ENCODE assay signal across 9 mouse cellular contexts in the genomic region with DNA sequence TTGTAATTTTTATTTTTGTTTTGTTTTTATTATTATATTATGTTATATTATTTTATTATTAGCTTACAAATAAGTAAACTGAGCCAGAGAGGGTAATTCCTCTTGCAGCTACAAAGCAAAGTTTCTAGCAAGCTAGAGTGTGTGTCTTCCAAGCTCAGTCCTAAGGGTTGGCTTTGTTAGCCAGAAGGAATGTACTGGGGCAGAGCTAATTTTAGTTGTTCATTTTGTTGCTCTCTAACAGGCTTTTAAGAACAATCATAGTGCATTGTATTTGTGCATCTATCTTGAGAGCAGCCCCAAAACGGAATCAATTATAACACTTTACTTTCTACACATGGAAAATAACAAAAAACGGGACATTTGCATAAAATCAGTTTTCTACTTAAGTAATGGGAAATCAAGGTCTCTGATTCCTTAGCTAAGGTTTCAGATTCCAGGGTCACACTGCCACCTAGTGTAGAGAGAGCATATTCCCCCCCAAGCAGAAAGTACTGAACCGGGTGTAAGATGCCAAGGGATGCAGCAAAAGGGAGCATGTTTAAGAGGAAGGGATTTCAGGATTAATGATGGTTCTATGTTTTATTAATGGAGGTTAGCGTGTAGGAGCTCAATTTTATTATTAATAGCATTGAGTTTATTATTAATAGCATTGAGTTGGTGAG. TPM values are rescaled to one million over a fixed set of nuclear protein-coding genes. Genes with fewer than 3 reads are reported as not detected.
A peak's percentile ranks its signal among the peaks of the same experiment; 100 is the strongest.
DNase-seq lines count a peak whose midpoint lies in the region; ATAC-seq and TF ChIP-seq lines count a peak whose summit lies in the region.
"Had no signal": no experiment of that assay in that cellular context is flagged by ENCODE, and none has a peak within 500 bp of the region (broad histone marks: within the 10 kb centered on the region; RNA-seq: fewer than 3 reads in every experiment).

No protein-coding gene starts in this region.

- H3K36me3 ChIP-seq in hindbrain, embryonic 10.5 days: no peaks in the 10 kb centered on the region
- no peaks in the 10 kb centered on the region for H3K36me3 ChIP-seq in midbrain, embryonic 15.5 days (replicated peaks)
- H3K36me3 ChIP-seq: lung, embryonic 15.5 days had no signal

- CTCF ChIA-PET in Patski (lab: Charles Lee): interaction anchor here (0.5 to 5.5 kb wide), 15 partner anchors 9 to 409 kb away, joined by 3 to 34 read pairs (median 4); no protein-coding TSS in a partner anchor

- H3K4me2 ChIP-seq in midbrain, embryonic 15.5 days: no peak overlapping the region
- H3K4me2 ChIP-seq: lung, embryonic 15.5 days had no signal

- H3K9ac ChIP-seq in midbrain, embryonic 15.5 days: no peak overlapping the region
- H3K9ac ChIP-seq: lung, embryonic 15.5 days had no signal

- in situ Hi-C loops in Patski (cut with MboI; ENCODE audit: low pct_unique_long_range_greater_than_20kb): loop anchor here (5.0 kb wide), 1 partner anchor 344 kb away; no protein-coding TSS in a partner anchor

- H3K27ac ChIP-seq in hindbrain, embryonic 10.5 days: no peak overlapping the region
- H3K27ac ChIP-seq in midbrain, embryonic 15.5 days: no peak overlapping the region
- H3K27ac ChIP-seq: lung, embryonic 15.5 days had no signal

- H3K27me3 ChIP-seq in Patski: peaks cover 70% of the 10 kb centered on the region
- no peaks in the 10 kb centered on the region for H3K27me3 ChIP-seq in hindbrain, embryonic 10.5 days (ENCODE audit: insufficient read depth, poor library complexity, severe bottlenecking)
- H3K27me3 ChIP-seq in midbrain, embryonic 15.5 days (replicated peaks): no peaks in the 10 kb centered on the region
- H3K27me3 ChIP-seq: lung, embryonic 15.5 days had no signal

- no peaks in the 10 kb centered on the region for H3K4me1 ChIP-seq in hindbrain, embryonic 10.5 days (replicated peaks)
- no peaks in the 10 kb centered on the region for H3K4me1 ChIP-seq in midbrain, embryonic 15.5 days
- H3K4me1 ChIP-seq: lung, embryonic 15.5 days had no signal

- H3K9me3 ChIP-seq in hindbrain, embryonic 10.5 days: no peaks in the 10 kb centered on the region
- H3K9me3 ChIP-seq in midbrain, embryonic 15.5 days: no peaks in the 10 kb centered on the region
- H3K9me3 ChIP-seq: lung, embryonic 15.5 days had no signal

- peak; percentile 77 for TF ChIP-seq CTCF in Patski (IDR thresholded peaks at IDR 0.05)

- peak; percentile 17 for DNase-seq in heart, adult 8-10 months (ENCODE audit: low spot score)
- no peak for DNase-seq in heart, adult 11 months
- peak; percentile 6 for DNase-seq in Patski (ENCODE audit: low read depth, low spot score)
- DNase-seq in embryo, embryonic 10 days (ENCODE audit: low spot score): peak; percentile 74
- DNase-seq in hindbrain, embryonic 10.5 days (ENCODE audit: low spot score): peak; percentile 32
- peak; percentile 33 to 77 for DNase-seq in layer of hippocampus, postnatal 14 days (ENCODE audit: low spot score in 2 of 2)
- no peak for DNase-seq in gastrocnemius, adult 18-20 months (ENCODE audit: low spot score)

- POLR2A ChIA-PET in Patski (lab: Charles Lee): no interaction called here

- WGBS in hindbrain, embryonic 10.5 days: 6% methylated on average over 4 of the region's 4 CpGs
- 1% methylated on average over 4 of the region's 4 CpGs for WGBS in midbrain, embryonic 15.5 days

- peak; percentile 84 for ATAC-seq in Patski
- peak; percentile 79 for ATAC-seq in midbrain, embryonic 15.5 days (replicated peaks)

- no peak overlapping the region for H3K4me3 ChIP-seq in hindbrain, embryonic 10.5 days
- no peak overlapping the region for H3K4me3 ChIP-seq in midbrain, embryonic 15.5 days
- H3K4me3 ChIP-seq: lung, embryonic 15.5 days had no signal

RNA-seq across cellular contexts. Expression of a gene that starts 6.1 kb away (rescaled TPM):
- total RNA-seq in heart, adult 8-10 months (2022): not detected
- polyA plus RNA-seq in Patski (2021): not detected
- polyA plus RNA-seq in hindbrain, embryonic 10.5 days (2016; fragmentation: Nextera tagmentation; extraction: Ambion mirVana): 45.4 and 51.4 TPM in 2 replicates
- 1 to 10 TPM; 1.5 to 1.9 TPM for total RNA-seq in layer of hippocampus, postnatal 14 days (2021)
- 1.1 and 1.2 TPM in 2 replicates for polyA plus RNA-seq in midbrain, embryonic 15.5 days (2015; fragmentation: Nextera tagmentation; extraction: Ambion mirVana)
- under 1 TPM; 0.28 to 0.37 TPM for total RNA-seq in gastrocnemius, adult 18-20 months (2021)

Comparison
In these comparisons a context has a peak if more than half of its experiments do, and no peak if none do; other contexts are left out.
1. DNase-seq: peak in heart, adult 8-10 months (single experiment), Patski (single experiment), embryo, embryonic 10 days (single experiment), hindbrain, embryonic 10.5 days (single experiment) and layer of hippocampus, postnatal 14 days (2 of 2); none in heart, adult 11 months (single experiment) and gastrocnemius, adult 18-20 months (single experiment).